Mouse (Mus musculus) G1E (cell line): Measurements from ENCODE around the gene Smap2. TPM values are rescaled to one million over a fixed set of nuclear protein-coding genes. Genes with fewer than 3 reads are reported as not detected.

Experiments
- ATAC-seq: 2 replicates; pipeline ENCODE4 v1.8.0; 2016; ENCODE audit warnings: mild to moderate bottlenecking; ENCODE audit not compliant: insufficient number of reproducible peaks, poor library complexity, low FRiP score, severe bottlenecking; ENCODE audit errors: extremely low read depth
- DNase-seq: peaks from one replicate; pipeline ENCODE4 v3.0.0; 2012; ENCODE audit warnings: low spot score
- H3K27me3 ChIP-seq: 2 replicates; pipeline ENCODE4 v1.6.1; 2012; ENCODE audit warnings: mild to moderate bottlenecking, low read length, inconsistent platforms; ENCODE audit not compliant: insufficient read depth
- H3K36me3 ChIP-seq: replicated peaks from 2 replicates; pipeline ENCODE3; 2012; ENCODE audit warnings: mild to moderate bottlenecking, inconsistent platforms
- H3K4me1 ChIP-seq: 2 replicates; pipeline ENCODE4 v1.6.1; 2012; ENCODE audit warnings: low read depth, low read length, inconsistent platforms, mixed read lengths; ENCODE audit not compliant: insufficient read depth
- H3K4me3 ChIP-seq: 2 replicates; pipeline ENCODE4 v1.5.1; 2012; ENCODE audit warnings: low read depth, mild to moderate bottlenecking, inconsistent platforms, low read length, moderate library complexity, mixed read lengths
- H3K9me3 ChIP-seq: replicated peaks from 2 replicates; pipeline ENCODE4 v1.6.1; 2012; ENCODE audit warnings: inconsistent platforms
- CTCF ChIP-seq: IDR thresholded peaks from 2 replicates; pipeline ENCODE4 v1.5.1; 2012; ENCODE audit warnings: low read depth, low read length, inconsistent platforms, mixed read lengths
- GATA1 ChIP-seq: IDR thresholded peaks from 2 replicates; pipeline ENCODE4 v1.6.1; 2012; ENCODE audit warnings: borderline replicate concordance, low read length, inconsistent platforms, mixed read lengths
- GATA2 ChIP-seq: IDR thresholded peaks from 2 replicates; pipeline ENCODE4 v1.6.1; 2012; ENCODE audit warnings: low read depth, low read length, inconsistent platforms, borderline replicate concordance
- POLR2AphosphoS5 ChIP-seq: IDR thresholded peaks from 2 replicates; pipeline ENCODE4 v1.6.1; 2012; ENCODE audit warnings: low read depth, low read length, inconsistent platforms; ENCODE audit not compliant: insufficient replicate concordance
- TAL1 ChIP-seq: conservative IDR thresholded peaks from 2 replicates; pipeline ENCODE4 v1.6.1; 2012; ENCODE audit warnings: low read depth, low read length, inconsistent platforms, mixed read lengths
- polyA plus RNA-seq: library from polyadenylated mRNA; stranded (reverse); fragments of >175 nt; gene quantifications from 2 replicates; pipeline ENCODE4 v1.2.3, GENCODE M21; 2012
- total RNA-seq, 2 experiments: library from RNA; stranded (forward) in 1 of 2; stranded (reverse) in 1 of 2; fragments of 200-1000 nt in 1 of 2; fragments of >200 nt in 1 of 2; fragmentation: Nextera tagmentation in 1 of 2; gene quantifications; 2 replicates each; pipeline ENCODE4 v1.2.3; 2014 to 2017

Smap2 gene
- total and polyA plus RNA-seq, 3 experiments = 33.4 to 92.6 (median 35.6) TPM

DNA sequence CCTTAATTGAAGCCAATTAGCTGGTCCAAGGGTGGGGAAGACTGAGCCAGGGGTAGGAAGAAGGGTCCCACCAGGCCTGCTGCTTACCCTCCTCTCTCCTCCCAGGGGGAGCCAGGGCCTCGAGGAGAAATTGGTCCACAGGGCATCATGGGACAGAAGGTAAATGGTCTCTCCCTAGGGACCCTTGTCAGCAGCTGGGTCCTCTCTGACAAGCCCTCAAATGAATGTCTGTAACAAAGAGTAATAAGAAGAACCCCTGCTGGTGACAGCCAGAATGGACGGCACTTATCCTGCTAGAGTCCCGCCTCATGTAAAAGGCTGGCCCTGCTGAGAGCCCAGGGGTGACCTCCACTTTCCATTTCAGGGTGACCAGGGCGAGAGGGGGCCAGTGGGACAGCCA, 34.8 kb upstream of the Smap2 start:
- ATAC-seq (no peak), DNase-seq (no peak)
- H3K36me3 ChIP-seq = peaks cover 2% of the 10 kb centered on the region
- no peaks in the 10 kb centered on the region for H3K9me3 ChIP-seq
- H3K4me3 ChIP-seq = no peak overlapping the region
- no peaks in the 10 kb centered on the region for H3K4me1 ChIP-seq
- H3K27me3 ChIP-seq = peaks cover 44% of the 10 kb centered on the region
- TF ChIP-seq TAL1 (no peak), POLR2AphosphoS5 (no peak), GATA2 (no peak), CTCF (no peak), GATA1 (no peak)

GRCm38 (mm10) chr4:121042946-121043345, 25.9 kb upstream of the Smap2 start:
- Histone ChIP-seq H3K27me3 (peaks cover 64% of the 10 kb centered on the region), H3K36me3 (no peaks in the 10 kb centered on the region), H3K9me3 (no peaks in the 10 kb centered on the region), H3K4me1 (peaks cover 3% of the 10 kb centered on the region; the same call in 1 of the 2 replicates), H3K4me3 (no peak overlapping the region)
- ATAC-seq (no peak), DNase-seq (no peak)
- TF ChIP-seq GATA2 = no peak
- TF ChIP-seq POLR2AphosphoS5 = no peak
- no peak for TF ChIP-seq CTCF
- TF ChIP-seq GATA1 = no peak
- no peak for TF ChIP-seq TAL1

GRCm38 (mm10) chr4:121042472-121042871, 25.4 kb upstream of the Smap2 start:
- H3K36me3 ChIP-seq = no peaks in the 10 kb centered on the region
- H3K4me3 ChIP-seq = no peak overlapping the region
- H3K27me3 ChIP-seq = peaks cover 61% of the 10 kb centered on the region
- TF ChIP-seq GATA2 (no peak), POLR2AphosphoS5 (no peak), GATA1 (no peak), CTCF (no peak)
- H3K9me3 ChIP-seq = no peaks in the 10 kb centered on the region
- DNase-seq = no peak
- ATAC-seq = no peak
- peaks cover 3% of the 10 kb centered on the region; the same call in 1 of the 2 replicates for H3K4me1 ChIP-seq

DNA sequence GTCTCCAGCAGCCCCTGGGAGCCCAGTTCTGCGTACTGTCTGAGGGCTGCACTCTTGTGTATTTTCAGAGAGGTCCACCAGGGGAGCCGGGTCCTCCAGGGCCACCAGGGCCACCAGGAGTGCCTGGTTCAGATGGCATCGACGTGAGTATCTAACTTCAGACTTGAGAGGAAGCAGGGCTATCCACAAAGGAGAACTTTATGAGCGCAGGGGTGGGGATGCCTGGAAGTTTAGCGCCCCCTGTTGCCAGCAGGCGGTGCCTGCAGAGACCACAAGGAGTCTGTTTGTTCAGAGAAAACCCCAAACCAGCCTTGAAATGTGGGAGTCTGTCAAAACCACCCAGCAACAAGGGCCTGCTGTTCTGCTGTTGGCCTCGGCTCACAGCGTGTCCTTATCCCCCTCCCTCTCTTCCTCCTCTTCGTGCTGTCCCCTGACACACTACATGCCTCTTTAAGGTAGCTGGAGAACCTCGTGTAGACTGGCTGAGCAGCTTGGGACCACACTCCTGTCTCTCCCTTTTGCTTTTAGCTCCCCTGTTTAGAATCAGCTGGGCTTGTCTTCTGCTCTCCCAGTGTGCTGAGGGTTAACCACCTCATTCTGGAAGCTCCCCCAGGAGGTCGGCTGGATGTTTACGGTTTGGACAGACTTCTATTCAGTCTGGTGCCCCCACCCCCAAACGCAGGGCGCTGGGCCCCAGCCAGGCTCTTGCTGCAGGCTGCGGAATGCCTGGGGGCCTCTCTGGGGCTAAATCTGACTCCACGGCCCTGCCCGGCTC, 24.0 kb upstream of the Smap2 start:
- Histone ChIP-seq H3K27me3 (peaks cover 63% of the 10 kb centered on the region), H3K4me1 (peaks cover 3% of the 10 kb centered on the region; the same call in 1 of the 2 replicates), H3K9me3 (no peaks in the 10 kb centered on the region), H3K4me3 (no peak overlapping the region), H3K36me3 (no peaks in the 10 kb centered on the region)
- ATAC-seq = peak; percentile 34
- TF ChIP-seq GATA2 (no peak), CTCF (peak; percentile 74)
- no peak for DNase-seq

GRCm38 (mm10) chr4:121040323-121040722, 23.3 kb upstream of the Smap2 start:
- TF ChIP-seq POLR2AphosphoS5 (no peak), TAL1 (no peak), GATA1 (no peak), CTCF (no peak), GATA2 (no peak)
- Histone ChIP-seq H3K36me3 (no peaks in the 10 kb centered on the region), H3K9me3 (no peaks in the 10 kb centered on the region), H3K4me3 (no peak overlapping the region), H3K4me1 (peaks cover 3% of the 10 kb centered on the region; the same call in 1 of the 2 replicates), H3K27me3 (peaks cover 60% of the 10 kb centered on the region)
- ATAC-seq (no peak), DNase-seq (no peak)

- Histone ChIP-seq H3K9me3 (no peaks in the 10 kb centered on the region), H3K36me3 (no peaks in the 10 kb centered on the region), H3K4me1 (peaks cover 3% of the 10 kb centered on the region; the same call in 1 of the 2 replicates), H3K4me3 (no peak within 1 kb of the TSS), H3K27me3 (peaks cover 52% of the 10 kb centered on the region)
- DNase-seq (no peak), ATAC-seq (no peak)
- no peak for TF ChIP-seq POLR2AphosphoS5
- TF ChIP-seq TAL1 = no peak
- TF ChIP-seq GATA2 = no peak
- no peak for TF ChIP-seq CTCF
- TF ChIP-seq GATA1 = no peak
Measured at GRCm38 (mm10) chr4:121039331-121040115, 22.5 kb upstream of the Smap2 start, which contains the start of gene Col9a2. Gene Col9a2, plus strand, starts transcription at chr4:121039385.
